Mouse (Mus musculus): ENCODE measurements at regions not wholly inside any gene's neighbourhood (a gene's known extent, or its start where the extent isn't known, plus 50 kb on each side); places are given as distances from the start of the nearest gene placed in this dataset.

- ATAC-seq (replicated peaks; ENCODE audit: poor library complexity) = peak; percentile 66
Measured at GRCm38 (mm10) chr15:62042924-62043504, 1120.2 kb upstream of the A1bg start.

Measured in megakaryocyte progenitor cell, adult 5-6 weeks (primary cell).